Mouse (Mus musculus) MEL (cell line): Measurements from ENCODE around the gene Kcna7.

Experiments
- CHD1 ChIP-seq: IDR thresholded peaks from 2 replicates; pipeline ENCODE4 v1.6.1; 2012; ENCODE audit warnings: low read depth, mild to moderate bottlenecking, inconsistent platforms, low read length, improper control_type of control experiment
- CTCF ChIP-seq, 3 experiments: IDR thresholded peaks in 2 of 3; conservative IDR thresholded peaks in 1 of 3; 2 replicates each; pipeline ENCODE4 v1.5.1; 2011 to 2012; ENCODE audit warnings: low read length in 3 of 3, low read depth in 2 of 3, mild to moderate bottlenecking in 2 of 3, improper control_type of control experiment in 1 of 3, inconsistent platforms in 1 of 3, mixed read lengths in 1 of 3, moderate library complexity in 1 of 3; ENCODE audit not compliant: control insufficient read depth in 1 of 3, insufficient read depth in 1 of 3, poor library complexity in 1 of 3, severe bottlenecking in 1 of 3
- E2F4 ChIP-seq: IDR thresholded peaks from 2 replicates; pipeline ENCODE4 v1.6.1; 2011; ENCODE audit warnings: low read depth, low read length, improper control_type of control experiment, borderline replicate concordance
- ETS1 ChIP-seq: IDR thresholded peaks from 2 replicates; pipeline ENCODE4 v1.6.1; 2012; ENCODE audit warnings: low read depth, mild to moderate bottlenecking, inconsistent platforms, low read length, improper control_type of control experiment, moderate library complexity
- GATA1 ChIP-seq: IDR thresholded peaks from 2 replicates; pipeline ENCODE4 v1.6.1; 2011; ENCODE audit warnings: low read depth, low read length, improper control_type of control experiment
- MAX ChIP-seq: IDR thresholded peaks from 2 replicates; pipeline ENCODE4 v1.6.1; 2011; ENCODE audit warnings: low read length, improper control_type of control experiment
- MYC ChIP-seq: IDR thresholded peaks from 2 replicates; pipeline ENCODE4 v1.6.1; 2011; ENCODE audit warnings: low read depth, mild to moderate bottlenecking, low read length, improper control_type of control experiment, moderate library complexity
- NELFE ChIP-seq: IDR thresholded peaks from 2 replicates; pipeline ENCODE4 v1.6.1; 2011; ENCODE audit warnings: low read depth, low read length, improper control_type of control experiment
- POLR2A ChIP-seq, 2 experiments: IDR thresholded peaks; 2 replicates each; pipeline ENCODE4 v1.6.1; 2011 to 2012; ENCODE audit warnings: low read length in 2 of 2, mild to moderate bottlenecking in 2 of 2, control low read depth in 1 of 2, improper control_type of control experiment in 1 of 2, low read depth in 1 of 2, moderate library complexity in 1 of 2; ENCODE audit not compliant: control insufficient read depth in 1 of 2, insufficient read depth in 1 of 2, poor library complexity in 1 of 2
- RAD21 ChIP-seq: IDR thresholded peaks from 2 replicates; pipeline ENCODE4 v1.6.1; 2011; ENCODE audit warnings: mild to moderate bottlenecking, low read depth, low read length, improper control_type of control experiment
- TBP ChIP-seq: IDR thresholded peaks from 2 replicates; pipeline ENCODE4 v1.8.0; 2011; ENCODE audit warnings: low read depth, low read length, improper control_type of control experiment
- TCF12 ChIP-seq: IDR thresholded peaks from 2 replicates; pipeline ENCODE4 v1.6.1; 2014; ENCODE audit warnings: low read depth, mild to moderate bottlenecking, inconsistent platforms, low read length, improper control_type of control experiment, moderate library complexity

DNA sequence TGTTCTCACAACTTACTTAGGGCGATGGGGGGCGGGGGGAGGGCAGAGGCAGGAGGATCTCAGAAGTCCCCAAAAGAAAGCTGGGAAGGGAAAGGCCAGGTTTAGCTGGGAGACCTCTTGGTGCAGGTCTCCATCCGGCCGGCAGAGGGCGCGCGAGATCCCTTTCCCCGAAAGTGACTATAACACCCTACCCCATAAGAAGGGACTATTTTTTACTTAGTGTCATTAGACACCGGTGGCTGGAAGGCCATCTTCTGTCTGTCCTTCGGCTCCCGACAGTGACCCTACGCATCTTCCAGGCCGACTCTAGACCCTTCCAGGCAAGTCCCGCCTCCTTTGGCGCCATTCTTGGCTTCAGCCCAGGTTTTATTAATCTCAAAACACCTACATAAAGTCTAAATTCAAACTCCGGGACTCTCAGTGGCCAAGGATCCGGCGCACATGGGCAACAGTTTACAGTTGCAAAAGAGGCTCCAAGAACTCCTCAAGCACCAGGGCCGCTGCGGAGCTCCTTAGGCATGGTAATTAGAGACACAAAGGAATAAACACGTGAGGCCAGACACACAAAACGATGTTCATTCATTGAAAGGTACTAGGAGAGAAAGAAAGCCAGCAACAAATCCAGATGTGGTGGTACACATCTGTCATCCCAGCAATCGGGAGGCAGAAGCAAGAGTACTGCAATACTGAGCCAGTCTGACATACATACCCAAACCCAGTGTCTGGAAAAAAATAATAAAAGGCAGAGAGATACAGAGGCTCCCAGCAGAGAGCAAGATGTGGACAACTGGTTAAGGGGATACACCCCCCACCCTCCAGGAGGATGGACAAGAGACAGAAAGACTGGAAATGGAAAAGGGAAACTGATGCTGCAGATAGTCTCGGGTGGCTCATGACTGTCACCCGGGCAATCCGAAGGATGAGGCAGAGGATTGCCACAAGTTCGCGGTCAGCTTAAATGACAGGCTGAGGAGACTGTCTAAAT is at the start of gene Kcna7:
- peak; percentile 89 to 95 (median 91) for TF ChIP-seq CTCF (IDR thresholded peaks at IDR 0.05 in 2 of 3, conservative IDR thresholded peaks at IDR 0.05 in 1 of 3; ENCODE audit: control insufficient read depth in 1 of 3, insufficient read depth in 1 of 3, low read depth in 2 of 3, low read length in 3 of 3, poor library complexity in 1 of 3, severe bottlenecking in 1 of 3)
- TF ChIP-seq TBP = no peak
- peak in 1 of 2 experiments; percentile 50; a peak in 1 of 4 replicates for TF ChIP-seq POLR2A (IDR thresholded peaks at IDR 0.05; ENCODE audit: control insufficient read depth in 1 of 2, insufficient read depth in 1 of 2, low read depth in 1 of 2, low read length in 2 of 2, poor library complexity in 1 of 2)
- TF ChIP-seq GATA1 = no peak
- TF ChIP-seq E2F4 = no peak
- 0 out of 2 replicates have a peak, but pooled peaks have one; percentile 26 for TF ChIP-seq MYC
- TF ChIP-seq RAD21 = peak; percentile 54
- TF ChIP-seq CHD1 = no peak
- TF ChIP-seq ETS1 = no peak
- TF ChIP-seq NELFE = peak; percentile 45; the same call in 1 of the 2 replicates
- no peak for TF ChIP-seq MAX
- no peak for TF ChIP-seq TCF12
